Mouse (Mus musculus) thymus, adult 2 months (tissue): ENCODE data around the gene Tram2. TPM values are rescaled to one million over a fixed set of nuclear protein-coding genes. Genes with fewer than 3 reads are reported as not detected.

Source experiments
- DNase-seq: peaks from one replicate; pipeline ENCODE4 v3.0.0; 2021
- H3K27ac ChIP-seq: fragments of 200-500 bp; 2 replicates; pipeline ENCODE4 v1.5.1; 2012; ENCODE audit warnings: low read length, control low read depth; ENCODE audit not compliant: control insufficient read depth, insufficient read depth
- H3K27me3 ChIP-seq: fragments of 200-500 bp; 2 replicates; pipeline ENCODE4 v1.6.1; 2012; ENCODE audit warnings: mild to moderate bottlenecking, low read length, moderate library complexity, mixed read lengths; ENCODE audit not compliant: control insufficient read depth, insufficient read depth
- H3K36me3 ChIP-seq: fragments of 200-500 bp; 2 replicates; pipeline ENCODE4 v1.6.1; 2012; ENCODE audit warnings: mild to moderate bottlenecking, low read length, moderate library complexity; ENCODE audit not compliant: control insufficient read depth, insufficient read depth
- H3K4me1 ChIP-seq: fragments of 200-500 bp; replicated peaks from 2 replicates; pipeline ENCODE4 v1.6.1; 2012; ENCODE audit warnings: low read length; ENCODE audit not compliant: control insufficient read depth, insufficient read depth
- H3K4me3 ChIP-seq: fragments of 200-500 bp; 2 replicates; pipeline ENCODE4 v1.5.1; 2012; ENCODE audit warnings: mild to moderate bottlenecking, low read length, control low read depth, moderate library complexity; ENCODE audit not compliant: control insufficient read depth, insufficient read depth
- CTCF ChIP-seq: fragments of 200-500 bp; IDR thresholded peaks from 2 replicates; pipeline ENCODE4 v1.5.1; 2012; ENCODE audit warnings: mild to moderate bottlenecking, control low read depth, low read length, moderate library complexity, borderline replicate concordance; ENCODE audit not compliant: control insufficient read depth, poor library complexity, insufficient read depth; ENCODE audit errors: extremely low read depth
- POLR2A ChIP-seq: fragments of 200-500 bp; IDR thresholded peaks from 2 replicates; pipeline ENCODE4 v1.6.1; 2012; ENCODE audit warnings: mild to moderate bottlenecking, low read length, control low read depth, moderate library complexity; ENCODE audit not compliant: control insufficient read depth, poor library complexity, insufficient read depth; ENCODE audit errors: extremely low read depth
- WGBS: fragments of 180-500 bp; shearing (Covaris S2); methylation state at CpG from one replicate; pipeline ENCODE4 v1.1.7; 2018; 5-methylcytosine and 5-hydroxymethylcytosine counted together
- polyA plus RNA-seq: library from polyadenylated mRNA; depleted of rRNA; stranded (reverse); fragments of >200 nt; gene quantifications from 2 replicates; pipeline ENCODE4 v1.2.3, GENCODE M21; 2012

The Tram2 gene
- polyA plus RNA-seq, 1 experiment: 9.2 TPM

GRCm38 (mm10) chr1:21052608-21053007 lies 26.4 kb downstream of the Tram2 start:
- Histone ChIP-seq H3K4me1 (peaks cover 18% of the 10 kb centered on the region), H3K27ac (peak overlapping the region; percentile 56), H3K36me3 (no peaks in the 10 kb centered on the region), H3K4me3 (no peak overlapping the region), H3K27me3 (no peaks in the 10 kb centered on the region)
- DNase-seq: no peak
- TF ChIP-seq CTCF (no peak), POLR2A (no peak)
- WGBS: 91% methylated on average over 5 of the region's 5 CpGs

GRCm38 (mm10) chr1:21052132-21052545 lies 26.9 kb downstream of the Tram2 start:
- Histone ChIP-seq H3K36me3 (no peaks in the 10 kb centered on the region), H3K4me1 (peaks cover 18% of the 10 kb centered on the region), H3K27ac (peak overlapping the region; percentile 56), H3K4me3 (no peak overlapping the region), H3K27me3 (no peaks in the 10 kb centered on the region)
- TF ChIP-seq CTCF: no peak
- DNase-seq: peak; percentile 22
- WGBS: 61% methylated on average over 5 of the region's 5 CpGs

- Histone ChIP-seq H3K4me1 (peaks cover 18% of the 10 kb centered on the region), H3K4me3 (no peak overlapping the region), H3K27ac (no peak overlapping the region), H3K36me3 (no peaks in the 10 kb centered on the region), H3K27me3 (no peaks in the 10 kb centered on the region)
- TF ChIP-seq CTCF (no peak), POLR2A (no peak)
- no peak for DNase-seq
- WGBS: 95% methylated on average over 5 of the region's 5 CpGs
Measured at GRCm38 (mm10) chr1:21049005-21049404, 30.0 kb downstream of the Tram2 start.

- no peaks in the 10 kb centered on the region for H3K36me3 ChIP-seq
- TF ChIP-seq CTCF (no peak), POLR2A (no peak)
- no peak overlapping the region for H3K4me3 ChIP-seq
- no peaks in the 10 kb centered on the region for H3K27me3 ChIP-seq
- 96% methylated on average over 8 of the region's 8 CpGs for WGBS
- no peak for DNase-seq
- no peak overlapping the region for H3K27ac ChIP-seq
- peaks cover 15% of the 10 kb centered on the region for H3K4me1 ChIP-seq
Measured at GRCm38 (mm10) chr1:21048402-21048801, 30.6 kb downstream of the Tram2 start.

- 97% methylated on average over 7 of the region's 7 CpGs for WGBS
- no peak for TF ChIP-seq CTCF
- no peak for TF ChIP-seq POLR2A
- no peaks in the 10 kb centered on the region for H3K36me3 ChIP-seq
- no peaks in the 10 kb centered on the region for H3K27me3 ChIP-seq
- DNase-seq: no peak
- H3K27ac ChIP-seq: no peak overlapping the region
- peaks cover 11% of the 10 kb centered on the region for H3K4me1 ChIP-seq
- H3K4me3 ChIP-seq: no peak overlapping the region
Measured at GRCm38 (mm10) chr1:21042461-21042860, 36.6 kb downstream of the Tram2 start.

GRCm38 (mm10) chr1:21040610-21041326 lies 38.3 kb downstream of the Tram2 start:
- DNase-seq: no peak
- Histone ChIP-seq H3K4me1 (peaks cover 11% of the 10 kb centered on the region), H3K27ac (no peak overlapping the region), H3K27me3 (no peaks in the 10 kb centered on the region), H3K4me3 (no peak overlapping the region), H3K36me3 (no peaks in the 10 kb centered on the region)
- 67% methylated on average over 7 of the region's 7 CpGs for WGBS
- TF ChIP-seq CTCF (no peak), POLR2A (no peak)

- DNase-seq: no peak
Measured at GRCm38 (mm10) chr1:21040173-21040572, 38.9 kb downstream of the Tram2 start.

More at GRCm38 (mm10) chr1:21040173-21040572, 38.9 kb downstream of the Tram2 start:
- Histone ChIP-seq H3K36me3 (no peaks in the 10 kb centered on the region), H3K27ac (no peak overlapping the region), H3K4me1 (peaks cover 11% of the 10 kb centered on the region), H3K27me3 (no peaks in the 10 kb centered on the region), H3K4me3 (no peak overlapping the region)
- WGBS: 66% methylated on average over 7 of the region's 7 CpGs
- TF ChIP-seq CTCF (no peak), POLR2A (no peak)
